Mouse (Mus musculus): Measurements from ENCODE around the gene Abcb11. TPM values are rescaled to one million over a fixed set of nuclear protein-coding genes. Genes with fewer than 3 reads are reported as not detected.
"Not testable (repeated sequence)": the region's sequence is repeated elsewhere in the genome, so short reads cannot be mapped to it uniquely, and the experiment has no call there.

The Abcb11 gene
- polyA plus RNA-seq, 1 experiment from 2014 or later, result 0.03 TPM

GRCm38 (mm10) chr2:69328509-69329163 lies 13.8 kb downstream of the Abcb11 start:
- no peak for TF ChIP-seq CTCF (IDR thresholded peaks at IDR 0.05)
- in situ Hi-C loops (cut with MboI; ENCODE audit: low pct_unique_long_range_greater_than_20kb), result no loop called here
- ChIA-PET CTCF (interaction anchor here (1.3 kb wide), 1 partner anchor 103 kb away, joined by 3 read pairs; no protein-coding TSS in a partner anchor), POLR2A (no interaction called here)
- ATAC-seq (no peak), DNase-seq (ENCODE audit: low read depth, low spot score) (no peak)
- no peaks in the 10 kb centered on the region for H3K27me3 ChIP-seq

- in situ Hi-C loops (cut with MboI; ENCODE audit: low pct_unique_long_range_greater_than_20kb), result no loop called here
- ChIA-PET POLR2A (no interaction called here), CTCF (no interaction called here)
- ATAC-seq, result no peak
- no peak for TF ChIP-seq CTCF (IDR thresholded peaks at IDR 0.05)
- no peaks in the 10 kb centered on the region for H3K27me3 ChIP-seq
- DNase-seq (ENCODE audit: low read depth, low spot score), result no peak
Observed at GRCm38 (mm10) chr2:69324881-69325660, 17.3 kb downstream of the Abcb11 start.

DNA sequence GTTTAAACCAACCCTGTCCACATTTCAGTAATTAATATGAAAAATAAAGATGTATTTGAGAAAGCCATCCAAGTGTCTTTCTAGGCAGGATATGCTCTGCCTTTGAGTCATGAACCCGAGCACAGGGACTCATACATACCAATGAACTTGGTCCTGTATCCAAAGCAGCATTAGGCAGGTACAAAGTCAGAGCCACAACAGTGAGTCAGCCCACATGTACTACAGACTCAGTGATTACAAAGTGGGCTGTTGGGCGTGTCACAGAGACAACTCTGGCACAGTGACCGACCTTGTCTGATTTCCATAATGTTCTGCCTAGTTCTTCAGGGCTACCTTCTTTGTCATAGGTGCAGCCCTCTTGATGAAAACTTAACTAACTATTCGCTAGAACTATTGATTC lies 19.4 kb downstream of the Abcb11 start:
- TF ChIP-seq CTCF (IDR thresholded peaks at IDR 0.05), result no peak
- in situ Hi-C loops (cut with MboI; ENCODE audit: low pct_unique_long_range_greater_than_20kb), result no loop called here
- DNase-seq (ENCODE audit: low read depth, low spot score), result no peak
- ATAC-seq, result no peak
- ChIA-PET CTCF (interaction anchor here (1.2 kb wide), 1 partner anchor 14 kb away, joined by 4 read pairs; no protein-coding TSS in a partner anchor), POLR2A (no interaction called here)
- H3K27me3 ChIP-seq, result no peaks in the 10 kb centered on the region

- CTCF ChIA-PET, result interaction anchor here (0.9 to 1.2 kb wide), 2 partner anchors 15 to 16 kb away, joined by 3 to 4 read pairs; no protein-coding TSS in a partner anchor
- TF ChIP-seq CTCF (IDR thresholded peaks at IDR 0.05), result no peak
- DNase-seq (ENCODE audit: low read depth, low spot score) (no peak), ATAC-seq (no peak)
- in situ Hi-C loops (cut with MboI; ENCODE audit: low pct_unique_long_range_greater_than_20kb), result no loop called here
- H3K27me3 ChIP-seq, result no peaks in the 10 kb centered on the region
- POLR2A ChIA-PET, result no interaction called here
Observed at GRCm38 (mm10) chr2:69321457-69321856, 21.0 kb downstream of the Abcb11 start.

DNA sequence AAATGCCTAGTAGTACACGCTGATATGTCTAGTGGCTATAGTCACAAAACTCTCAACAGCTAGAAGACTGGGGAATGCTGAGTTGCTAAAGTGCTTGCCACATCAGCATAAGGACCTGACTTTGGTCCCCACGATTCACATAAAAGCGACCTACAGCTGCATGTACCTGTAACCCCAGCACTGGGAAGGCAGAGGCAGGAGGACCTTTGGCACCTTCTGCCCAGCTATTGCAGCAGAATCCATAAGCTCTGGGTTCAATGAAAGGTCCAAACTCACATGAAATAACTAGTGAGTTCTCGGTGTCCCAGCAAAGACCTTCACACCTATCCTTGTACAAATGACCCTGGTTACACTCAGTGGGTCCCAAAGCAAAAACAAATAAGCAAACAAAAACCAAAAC lies 31.1 kb downstream of the Abcb11 start:
- POLR2A ChIA-PET, result no interaction called here
- no peak for ATAC-seq
- no peak for DNase-seq (ENCODE audit: low read depth, low spot score)
- TF ChIP-seq CTCF (IDR thresholded peaks at IDR 0.05), result no peak
- H3K27me3 ChIP-seq, result no peaks in the 10 kb centered on the region
- CTCF ChIA-PET, result no interaction called here
- in situ Hi-C loops (cut with MboI; ENCODE audit: low pct_unique_long_range_greater_than_20kb), result no loop called here

DNA sequence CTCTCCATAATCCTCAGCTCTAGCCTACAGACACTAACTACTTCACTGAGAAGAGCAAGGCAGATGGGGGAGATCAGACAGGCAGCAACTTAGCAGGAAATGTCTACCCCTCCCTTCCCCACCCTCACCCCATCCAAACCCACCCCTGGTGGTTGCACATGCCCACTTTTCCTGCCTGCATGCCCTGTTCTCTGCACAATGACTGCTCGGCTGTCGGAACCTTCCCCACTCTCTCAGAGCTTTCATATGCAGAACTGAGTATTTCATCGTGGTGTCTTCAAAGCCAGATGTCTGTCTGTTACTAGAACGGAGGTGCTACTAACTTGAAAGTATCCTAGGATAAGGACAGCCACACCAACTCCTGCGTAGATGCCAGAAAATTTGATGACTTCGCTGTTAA lies 34.3 kb downstream of the Abcb11 start:
- in situ Hi-C loops (cut with MboI; ENCODE audit: low pct_unique_long_range_greater_than_20kb), result no loop called here
- TF ChIP-seq CTCF (IDR thresholded peaks at IDR 0.05), result no peak
- POLR2A ChIA-PET, result no interaction called here

GRCm38 (mm10) chr2:69300568-69300967 lies 41.8 kb downstream of the Abcb11 start:
- DNase-seq (ENCODE audit: low read depth, low spot score); POLR2A ChIA-PET; in situ Hi-C loops (cut with MboI; ENCODE audit: low pct_unique_long_range_greater_than_20kb); ATAC-seq; H3K27me3 ChIP-seq: not testable (repeated sequence)
- CTCF ChIA-PET, result interaction anchor here (1.3 kb wide), 1 partner anchor 11 kb away, joined by 3 read pairs; no protein-coding TSS in a partner anchor

More for the DNA sequence above, 34.3 kb downstream of the Abcb11 start:
- ATAC-seq (no peak), DNase-seq (ENCODE audit: low read depth, low spot score) (no peak)
- H3K27me3 ChIP-seq, result no peaks in the 10 kb centered on the region
- CTCF ChIA-PET, result interaction anchor here (1.2 kb wide), 1 partner anchor 12 kb away, joined by 3 read pairs; no protein-coding TSS in a partner anchor

DNA sequence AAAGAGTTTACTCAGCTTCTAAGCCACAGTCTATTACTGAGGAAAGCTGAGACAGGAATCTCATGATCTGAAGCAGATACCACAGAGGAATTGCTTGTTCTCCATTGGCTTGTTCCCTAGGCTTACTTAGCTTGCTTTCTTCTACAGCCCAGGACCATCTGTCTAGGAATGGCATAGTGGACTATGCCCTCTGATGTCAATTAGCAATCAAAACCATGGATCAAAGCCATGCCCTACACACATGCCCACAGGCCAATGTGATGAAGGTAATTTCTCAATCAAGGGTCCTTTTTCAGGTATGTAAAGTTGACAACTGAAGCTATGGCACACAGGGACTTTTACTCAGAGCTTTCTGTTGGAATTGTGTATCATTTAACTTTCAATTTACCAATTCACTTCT lies 47.9 kb downstream of the Abcb11 start:
- POLR2A ChIA-PET, result no interaction called here
- DNase-seq (ENCODE audit: low read depth, low spot score), result no peak
- in situ Hi-C loops (cut with MboI; ENCODE audit: low pct_unique_long_range_greater_than_20kb), result no loop called here
- ATAC-seq, result no peak
- CTCF ChIA-PET, result no interaction called here
- no peak for TF ChIP-seq CTCF (IDR thresholded peaks at IDR 0.05)
- no peaks in the 10 kb centered on the region for H3K27me3 ChIP-seq

DNA sequence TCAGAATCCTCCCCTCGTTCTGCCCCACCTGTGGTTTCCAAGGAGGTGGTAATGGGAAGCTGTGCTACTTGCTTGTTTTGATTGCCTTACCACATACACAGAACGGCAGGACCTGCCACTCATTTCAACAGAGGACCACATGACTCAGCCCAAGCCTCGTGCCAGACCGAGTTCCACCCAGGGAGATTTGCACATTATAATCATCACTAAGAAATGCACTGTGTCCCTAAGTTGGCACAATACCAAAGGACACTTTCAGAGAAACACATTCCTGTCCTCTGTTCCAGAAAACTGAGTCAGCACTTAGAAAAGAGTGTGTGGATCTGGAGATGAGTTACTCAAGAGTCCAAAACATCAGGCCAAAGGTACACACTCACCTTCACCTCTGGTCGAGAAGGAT lies 53.4 kb downstream of the Abcb11 start:
- POLR2A ChIA-PET, result interaction anchor here (1.0 kb wide), 1 partner anchor 13 kb away, joined by 3 read pairs; no protein-coding TSS in a partner anchor
- peak; percentile 76 for DNase-seq (ENCODE audit: low read depth, low spot score)
- TF ChIP-seq CTCF (IDR thresholded peaks at IDR 0.05), result no peak
- peak; percentile 87 for ATAC-seq
- in situ Hi-C loops (cut with MboI; ENCODE audit: low pct_unique_long_range_greater_than_20kb), result no loop called here
- CTCF ChIA-PET, result interaction anchor here (1.3 to 1.7 kb wide), 2 partner anchors 11 to 13 kb away, joined by 3 read pairs; no protein-coding TSS in a partner anchor
- no peaks in the 10 kb centered on the region for H3K27me3 ChIP-seq

DNA sequence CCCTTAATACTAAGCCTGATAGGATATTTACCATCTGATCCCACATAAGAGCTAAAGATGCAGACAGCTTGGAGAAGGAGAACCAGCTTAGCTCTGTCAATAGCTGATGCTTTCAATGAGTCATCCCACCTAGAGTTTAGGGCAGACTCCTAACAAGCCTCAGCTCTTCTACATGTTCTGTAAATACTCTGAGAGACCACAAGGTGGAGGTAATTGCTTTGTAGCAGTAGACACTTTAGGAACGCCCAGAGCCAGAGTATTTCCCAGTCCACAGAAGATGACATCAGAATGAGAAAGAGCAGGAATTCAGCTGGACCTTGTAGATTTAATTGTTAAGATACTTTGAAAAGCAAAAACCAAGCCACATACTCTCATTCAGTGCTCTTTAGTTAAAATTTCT lies 66.5 kb downstream of the Abcb11 start:
- DNase-seq (ENCODE audit: low read depth, low spot score), result peak; percentile 37
- ChIA-PET POLR2A (interaction anchor here (0.7 to 0.9 kb wide), 2 partner anchors 13 to 152 kb away, joined by 3 read pairs; no protein-coding TSS in a partner anchor), CTCF (interaction anchor here (1.0 to 5.0 kb wide), 12 partner anchors 9 to 170 kb away, joined by 3 to 58 read pairs (median 4); partner anchors contain the start of gene Dhrs9)
- TF ChIP-seq CTCF (IDR thresholded peaks at IDR 0.05), result peak; percentile 80
- H3K27me3 ChIP-seq, result no peaks in the 10 kb centered on the region
- peak; percentile 94 for ATAC-seq
- in situ Hi-C loops (cut with MboI; ENCODE audit: low pct_unique_long_range_greater_than_20kb), result loop anchor here (5.0 kb wide), 2 partner anchors 151 to 489 kb away; no protein-coding TSS in a partner anchor
